Mouse (Mus musculus) bone marrow macrophage, adult 2 months (primary cell): ENCODE results near the gene Arid1b.

Source experiments
- CTCF ChIP-seq: IDR thresholded peaks from 2 replicates; pipeline ENCODE4 v1.5.1; 2012; ENCODE audit warnings: low read depth, mild to moderate bottlenecking, low read length, moderate library complexity
- POLR2A ChIP-seq: IDR thresholded peaks from 2 replicates; pipeline ENCODE4 v1.6.1; 2012; ENCODE audit warnings: mild to moderate bottlenecking, low read depth, low read length, borderline replicate concordance

GRCm38 (mm10) chr17:5010781-5011180 is 16.6 kb downstream of the Arid1b start:
- TF ChIP-seq CTCF (no peak), POLR2A (no peak)
